Mouse (Mus musculus): ENCODE results near the gene Hepacam.

Gene Hepacam

DNA sequence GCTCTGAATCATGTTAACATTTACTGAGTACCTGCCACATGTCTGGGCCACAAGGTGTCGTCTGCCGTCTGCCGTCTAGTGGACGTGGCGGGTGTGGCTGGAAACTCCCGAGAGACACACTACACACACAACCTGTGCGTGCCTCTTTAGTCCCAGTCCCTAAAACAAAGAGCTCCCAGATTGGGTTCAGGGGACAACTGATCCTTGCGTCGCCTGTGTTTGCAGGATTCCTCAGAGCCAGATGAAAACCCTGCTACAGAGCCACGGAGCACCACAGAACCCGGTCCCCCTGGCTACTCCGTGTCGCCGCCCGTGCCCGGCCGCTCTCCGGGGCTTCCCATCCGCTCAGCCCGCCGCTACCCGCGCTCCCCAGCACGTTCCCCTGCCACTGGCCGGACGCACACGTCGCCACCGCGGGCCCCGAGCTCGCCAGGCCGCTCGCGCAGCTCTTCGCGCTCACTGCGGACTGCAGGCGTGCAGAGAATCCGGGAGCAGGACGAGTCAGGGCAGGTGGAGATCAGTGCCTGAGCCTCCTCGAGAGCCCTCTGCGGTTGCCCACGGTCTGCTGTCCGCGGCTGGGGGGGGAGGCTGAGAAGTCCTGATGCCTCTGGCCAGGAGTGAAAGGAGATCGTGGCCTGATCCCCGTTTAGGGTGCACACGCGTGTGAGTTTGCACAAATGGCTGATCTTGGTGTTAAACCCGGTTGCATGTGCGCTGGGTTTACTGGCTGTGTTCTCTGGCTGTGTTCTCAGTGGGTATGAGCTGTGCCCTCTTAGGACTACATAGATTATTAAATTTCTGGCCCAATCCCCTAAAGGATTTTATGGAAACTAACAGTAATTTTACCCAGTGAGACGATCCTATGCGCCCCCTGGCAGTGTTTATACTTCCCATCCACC lies 17.4 kb downstream of the Hepacam start:
- DNase-seq (ENCODE audit: low read depth, low spot score), result no peak

DNA sequence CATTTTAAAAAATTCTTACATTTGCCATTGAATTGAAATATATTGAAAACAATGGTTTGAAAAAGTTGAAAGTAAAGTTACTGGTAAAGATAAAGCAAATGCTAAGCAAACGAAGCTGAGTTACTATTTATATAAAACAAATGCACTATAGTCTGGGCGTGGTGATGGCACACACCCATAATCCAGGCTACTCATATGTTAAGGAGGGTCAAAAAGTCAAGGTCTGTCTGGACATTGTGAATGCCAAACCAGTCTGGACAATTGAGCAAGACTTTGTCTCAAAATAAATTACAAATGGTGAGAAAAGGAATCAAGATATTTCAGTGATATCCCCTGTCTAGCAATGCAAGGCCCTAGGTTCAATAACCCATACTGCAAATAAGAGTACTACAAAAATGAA lies 23.7 kb downstream of the Hepacam start:
- no peak for DNase-seq (ENCODE audit: low read depth, low spot score)

DNA sequence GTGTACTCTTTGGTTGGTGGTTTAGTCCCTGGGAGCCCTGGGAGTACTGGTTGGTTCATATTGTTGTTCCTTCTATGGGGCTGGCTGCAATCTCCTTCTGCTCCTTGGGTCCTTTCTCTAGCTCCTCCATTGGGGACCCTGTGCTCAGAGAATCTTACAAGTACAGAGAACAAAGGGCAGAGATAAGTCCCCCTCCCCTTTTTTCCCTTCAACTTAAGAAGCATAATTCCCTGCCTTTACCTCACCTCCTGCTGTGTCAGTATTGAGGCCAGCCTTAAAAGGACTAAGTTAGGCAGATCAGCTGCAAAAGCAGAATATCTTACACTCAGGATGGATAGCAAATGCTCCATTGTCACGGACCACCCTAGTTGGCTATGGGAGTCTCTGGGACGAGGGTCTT lies 24.9 kb downstream of the Hepacam start:
- no peak for DNase-seq (ENCODE audit: low read depth, low spot score)

DNA sequence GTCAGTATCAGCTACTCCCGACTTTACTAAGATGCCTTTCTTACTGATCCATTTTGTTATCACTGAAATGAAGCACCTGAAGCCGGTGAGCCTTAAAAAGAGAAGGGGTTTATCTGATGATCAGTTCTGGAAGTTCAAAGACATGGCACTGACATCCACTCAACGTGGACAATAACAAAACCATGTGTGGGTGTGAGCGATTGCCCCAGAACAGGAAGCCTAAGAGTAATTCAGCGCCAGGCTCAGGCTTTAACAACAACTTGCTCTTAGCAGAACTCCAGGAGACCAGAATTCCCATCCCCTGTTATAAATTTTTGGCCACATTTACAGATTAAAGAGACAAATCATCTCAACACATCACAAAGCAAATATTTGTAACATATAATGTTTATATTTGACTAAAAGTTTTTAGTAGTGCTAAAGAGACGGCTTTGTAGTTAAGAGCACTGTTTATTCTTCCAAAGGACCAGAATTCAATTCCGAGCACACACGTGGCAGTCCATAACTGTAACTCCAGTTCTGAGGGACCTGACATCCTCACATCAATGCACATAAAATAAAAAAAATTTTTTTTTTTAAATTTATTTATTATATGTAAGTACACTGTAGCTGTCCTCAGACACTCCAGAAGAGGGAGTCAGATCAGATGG lies 26.5 kb downstream of the Hepacam start:
- no peak for DNase-seq (ENCODE audit: low read depth, low spot score)

DNA sequence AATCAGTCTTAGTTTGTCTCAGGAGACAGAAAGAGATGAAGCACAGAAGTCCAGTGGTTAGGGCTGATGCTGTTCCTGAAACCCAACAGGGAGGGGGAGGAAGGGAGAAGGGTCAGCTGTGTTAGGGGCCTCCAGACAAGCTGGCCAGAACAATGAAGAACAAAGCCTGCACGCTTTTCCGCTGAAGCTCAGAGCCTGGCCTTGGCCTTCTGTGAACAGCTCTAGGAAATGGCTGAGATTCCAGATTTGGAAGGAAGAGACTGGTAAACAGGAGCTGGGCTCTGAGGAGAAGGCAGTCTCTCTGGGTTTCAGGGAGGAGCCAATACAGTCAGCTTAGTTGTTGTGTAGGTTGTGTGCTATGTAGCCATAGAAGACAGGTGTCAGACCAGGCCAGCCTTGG lies 33.4 kb downstream of the Hepacam start:
- no peak for DNase-seq (ENCODE audit: low read depth, low spot score)

DNA sequence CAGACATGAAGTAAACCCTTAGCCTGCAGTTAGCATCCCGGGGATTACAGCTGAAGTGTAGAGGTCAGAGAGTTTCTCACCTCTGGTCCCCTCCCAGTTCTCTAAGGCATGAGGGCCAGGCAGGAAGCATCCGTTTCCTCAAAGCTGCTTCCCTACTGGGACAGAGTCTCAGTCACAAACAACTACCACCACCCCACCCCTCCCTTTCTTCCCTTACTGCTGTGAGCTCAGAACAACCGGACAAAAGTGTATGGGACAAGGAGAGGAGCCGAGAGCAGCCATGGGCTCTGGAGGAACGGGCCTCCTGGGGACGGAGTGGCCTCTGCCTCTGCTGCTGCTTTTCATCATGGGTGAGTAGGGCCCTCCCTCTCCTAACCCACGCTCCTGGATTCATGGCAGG lies 34.7 kb downstream of the Hepacam start, which contains the start of gene Robo4:
Gene Robo4, plus strand, starts transcription at position 96 of the 400 bp plus-strand sequence.
- no peak for DNase-seq (ENCODE audit: low read depth, low spot score)

DNA sequence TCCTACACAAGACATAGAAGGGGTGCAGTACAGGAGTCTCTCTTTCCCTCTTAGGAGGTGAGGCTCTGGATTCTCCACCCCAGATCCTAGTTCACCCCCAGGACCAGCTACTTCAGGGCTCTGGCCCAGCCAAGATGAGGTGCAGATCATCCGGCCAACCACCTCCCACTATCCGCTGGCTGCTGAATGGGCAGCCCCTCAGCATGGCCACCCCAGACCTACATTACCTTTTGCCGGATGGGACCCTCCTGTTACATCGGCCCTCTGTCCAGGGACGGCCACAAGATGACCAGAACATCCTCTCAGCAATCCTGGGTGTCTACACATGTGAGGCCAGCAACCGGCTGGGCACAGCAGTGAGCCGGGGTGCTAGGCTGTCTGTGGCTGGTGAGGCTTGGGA lies 35.4 kb downstream of the Hepacam start:
- DNase-seq (ENCODE audit: low read depth, low spot score), result no peak

DNA sequence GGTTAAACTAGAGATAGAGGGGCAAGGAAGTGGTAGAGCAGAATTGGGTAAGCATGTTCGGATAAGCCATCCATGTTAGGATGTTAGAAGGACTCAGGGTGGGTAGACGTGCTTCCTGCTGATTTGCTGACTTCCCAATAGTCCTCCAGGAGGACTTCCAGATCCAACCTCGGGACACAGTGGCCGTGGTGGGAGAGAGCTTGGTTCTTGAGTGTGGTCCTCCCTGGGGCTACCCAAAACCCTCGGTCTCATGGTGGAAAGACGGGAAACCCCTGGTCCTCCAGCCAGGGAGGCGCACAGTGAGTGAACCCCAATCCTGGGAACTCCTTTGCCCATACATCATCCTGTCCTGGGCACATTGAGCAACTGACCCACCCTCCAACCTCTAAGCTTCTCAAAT lies 35.9 kb downstream of the Hepacam start:
- no peak for DNase-seq (ENCODE audit: low read depth, low spot score)

DNA sequence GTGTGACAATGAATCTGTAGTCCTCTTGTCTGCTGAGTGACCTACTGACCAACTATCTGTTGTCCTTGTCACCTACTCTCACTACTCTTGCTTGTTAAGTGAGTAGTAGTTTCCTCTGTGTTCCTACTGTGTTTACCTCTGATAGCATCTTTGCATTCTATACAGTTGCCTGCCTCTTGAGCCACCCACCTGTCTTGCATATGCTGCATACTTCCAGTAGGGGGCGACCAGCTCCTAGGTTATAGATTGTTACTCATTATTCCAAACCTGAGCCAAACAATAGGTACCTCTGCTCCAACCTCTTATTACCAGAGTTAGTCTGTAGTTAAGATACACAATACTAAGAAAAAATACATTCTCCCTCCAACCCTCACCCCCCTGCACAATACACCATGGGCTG lies 39.2 kb downstream of the Hepacam start:
- no peak for DNase-seq (ENCODE audit: low read depth, low spot score)

DNA sequence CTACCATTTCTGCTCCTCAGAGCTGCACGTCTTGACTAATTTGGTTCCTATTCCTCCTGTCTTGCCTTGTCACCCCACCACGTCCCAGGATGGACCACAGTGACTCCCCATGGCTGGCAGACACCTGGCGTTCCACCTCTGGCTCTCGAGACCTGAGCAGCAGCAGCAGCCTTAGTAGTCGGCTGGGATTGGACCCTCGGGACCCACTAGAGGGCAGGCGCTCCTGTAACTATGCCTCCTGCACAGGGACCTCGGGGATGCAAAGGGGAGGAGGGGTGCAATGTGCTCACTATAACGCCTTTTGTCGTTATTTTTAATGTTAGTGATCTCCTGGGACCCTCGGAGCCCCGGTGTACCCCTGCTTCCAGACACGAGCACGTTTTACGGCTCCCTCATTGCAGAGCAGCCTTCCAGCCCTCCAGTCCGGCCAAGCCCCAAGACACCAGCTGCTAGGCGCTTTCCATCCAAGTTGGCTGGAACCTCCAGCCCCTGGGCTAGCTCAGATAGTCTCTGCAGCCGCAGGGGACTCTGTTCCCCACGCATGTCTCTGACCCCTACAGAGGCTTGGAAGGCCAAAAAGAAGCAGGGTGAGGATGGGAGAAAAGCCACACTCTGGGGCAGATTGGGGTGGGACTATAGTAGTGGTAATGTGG lies 40.8 kb downstream of the Hepacam start:
- DNase-seq (ENCODE audit: low read depth, low spot score), result no peak

DNA sequence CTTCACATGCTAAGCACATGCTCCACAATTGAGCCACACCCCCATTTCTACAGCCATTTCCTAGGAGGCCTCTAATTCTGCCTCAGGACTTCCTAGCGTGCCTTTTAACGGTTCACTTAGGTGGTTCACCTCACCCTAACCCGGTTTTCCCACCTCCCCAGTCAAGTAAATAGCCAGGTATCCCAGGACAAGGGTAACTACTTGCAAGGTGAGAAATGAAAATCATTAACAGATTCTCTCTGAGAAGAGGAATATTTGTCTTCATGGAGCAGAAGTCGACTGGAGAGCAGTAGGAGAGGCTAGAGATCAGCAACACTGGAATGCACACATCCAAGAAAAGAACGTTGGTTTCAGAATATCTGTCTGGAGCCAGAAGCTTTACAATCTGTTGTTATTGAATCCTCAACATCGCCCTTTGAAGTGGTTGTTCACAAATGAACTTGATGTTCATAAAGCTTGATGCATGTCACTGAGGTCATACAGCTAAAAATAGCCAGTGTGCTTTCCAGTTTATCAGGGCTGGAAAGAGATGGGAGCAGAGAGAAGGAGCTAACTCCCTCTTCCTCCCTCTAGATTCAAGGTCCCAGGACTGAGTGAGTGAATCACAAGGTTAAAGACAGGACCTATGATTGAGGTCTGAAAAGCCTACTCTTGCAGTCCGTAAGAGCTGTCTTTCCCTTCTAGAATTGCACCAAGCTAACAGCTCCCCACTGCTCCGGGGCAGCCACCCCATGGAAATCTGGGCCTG lies 42.7 kb downstream of the Hepacam start:
- no peak for DNase-seq (ENCODE audit: low read depth, low spot score)

DNA sequence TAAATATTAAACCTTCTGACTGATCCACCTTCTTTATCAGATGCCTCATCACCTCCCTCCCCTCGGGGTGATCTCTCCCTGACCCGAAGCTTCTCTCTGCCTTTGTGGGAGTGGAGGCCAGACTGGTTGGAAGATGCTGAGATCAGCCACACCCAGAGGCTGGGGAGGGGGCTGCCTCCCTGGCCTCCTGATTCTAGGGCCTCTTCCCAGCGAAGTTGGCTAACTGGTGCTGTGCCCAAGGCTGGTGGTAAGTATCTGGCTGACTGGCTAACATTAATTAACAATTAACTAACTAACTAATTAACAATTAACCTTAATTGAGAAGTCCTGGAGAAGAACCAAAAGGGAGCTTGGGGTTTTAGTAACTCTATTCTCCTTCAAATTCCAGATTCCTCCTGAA lies 45.8 kb downstream of the Hepacam start:
- no peak for DNase-seq (ENCODE audit: low read depth, low spot score)

DNA sequence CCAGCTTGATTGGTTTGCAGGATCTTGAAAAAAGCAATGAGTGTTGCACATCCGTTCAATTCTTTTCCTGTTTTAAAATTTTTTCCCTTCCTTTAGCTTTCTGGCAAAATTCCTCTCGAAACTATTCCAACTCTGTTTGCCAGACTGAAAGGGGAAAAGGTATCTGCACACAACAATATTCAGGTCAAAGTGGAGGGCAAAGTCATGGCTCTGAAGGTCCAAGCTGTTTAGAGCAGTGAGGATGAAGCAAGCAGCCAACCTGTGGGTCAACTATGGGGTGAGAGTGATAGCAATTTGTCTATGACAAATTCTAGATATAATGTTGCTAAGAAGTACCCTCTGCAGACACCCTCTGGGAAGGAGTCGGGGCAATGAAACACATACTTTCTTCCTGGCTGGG lies 47.5 kb downstream of the Hepacam start:
- DNase-seq (ENCODE audit: low read depth, low spot score), result no peak

DNA sequence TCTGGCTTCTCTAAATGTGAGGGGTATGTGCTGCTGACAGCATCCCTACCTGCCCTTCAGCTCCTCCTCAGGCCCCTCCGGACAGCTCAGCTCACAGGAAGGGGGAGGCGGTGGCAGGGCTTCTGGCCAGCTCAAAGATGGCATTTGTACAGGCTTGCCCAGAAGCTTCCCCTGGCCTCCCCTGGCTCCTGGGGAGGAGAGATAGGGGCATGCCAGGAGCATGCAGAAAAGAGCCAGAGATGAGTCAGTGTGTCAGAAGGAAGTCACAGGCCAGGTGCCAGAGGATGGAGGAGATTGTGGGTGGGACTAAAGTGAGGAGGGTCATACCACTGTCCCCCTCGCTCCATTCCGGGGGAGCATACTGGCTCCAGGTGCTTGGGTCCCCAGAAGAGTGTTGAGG lies 51.6 kb downstream of the Hepacam start:
- no peak for DNase-seq (ENCODE audit: low read depth, low spot score)

DNA sequence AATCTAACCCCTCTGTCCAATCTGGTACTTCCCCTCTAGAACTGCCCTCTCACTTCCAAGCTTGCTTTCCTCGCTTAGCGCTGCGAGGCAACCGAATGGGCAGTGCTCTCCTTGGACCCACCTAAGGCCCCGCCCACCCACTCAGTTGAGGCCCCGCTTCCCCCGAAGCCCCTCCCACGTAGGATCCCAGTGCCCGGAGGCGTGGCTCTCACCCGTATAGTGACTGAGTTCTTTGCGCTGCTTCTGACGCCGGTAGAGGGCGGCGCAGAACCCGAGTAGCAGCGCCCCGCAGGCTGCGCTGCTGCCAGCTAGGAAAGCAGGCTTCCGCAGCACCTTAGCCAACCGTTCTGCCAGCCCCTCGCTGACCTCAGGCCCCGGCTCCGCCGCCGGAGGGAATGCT lies 53.5 kb downstream of the Hepacam start:
- peak; percentile 36 for DNase-seq (ENCODE audit: low read depth, low spot score)

DNA sequence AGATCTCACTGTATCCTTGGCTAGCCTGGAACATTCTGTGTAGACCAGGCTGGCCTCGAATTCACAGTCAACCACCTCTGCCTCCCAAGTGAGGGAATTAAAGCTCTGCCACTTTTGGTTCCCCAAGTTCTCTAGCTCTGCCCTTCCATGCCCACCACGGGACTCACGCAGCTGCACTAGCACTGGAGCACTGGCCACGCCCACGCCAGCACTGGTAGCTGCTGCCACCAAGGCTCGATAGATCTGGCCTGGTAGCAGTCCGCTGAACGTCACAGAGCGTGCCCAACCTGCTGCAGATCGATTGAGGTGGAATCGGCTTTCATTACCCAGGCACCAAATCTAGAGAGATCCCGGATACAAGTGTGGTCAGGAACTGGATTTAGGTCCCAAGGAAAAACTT lies 54.1 kb downstream of the Hepacam start:
- no peak for DNase-seq (ENCODE audit: low read depth, low spot score)

DNA sequence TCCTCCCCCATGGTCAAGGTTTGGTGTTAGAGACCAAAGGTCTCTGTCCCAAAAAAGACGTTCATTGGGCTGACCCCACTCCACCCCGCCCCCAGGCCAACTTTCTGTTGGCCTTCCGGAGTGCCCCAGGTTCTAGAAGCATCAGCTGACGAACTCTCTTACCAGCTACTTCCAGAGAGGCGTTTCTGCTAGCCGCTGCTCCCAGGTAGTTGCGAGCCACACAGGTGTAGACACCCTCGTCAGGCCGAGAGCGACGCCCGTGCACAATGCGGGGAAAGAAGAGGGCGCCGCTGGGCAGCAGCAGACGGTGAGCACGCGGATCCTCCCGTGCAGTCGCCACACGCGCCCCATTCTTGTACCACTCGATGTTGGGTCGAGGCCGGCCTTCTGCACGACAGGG lies 62.2 kb downstream of the Hepacam start:
- DNase-seq (ENCODE audit: low read depth, low spot score), result no peak

DNA sequence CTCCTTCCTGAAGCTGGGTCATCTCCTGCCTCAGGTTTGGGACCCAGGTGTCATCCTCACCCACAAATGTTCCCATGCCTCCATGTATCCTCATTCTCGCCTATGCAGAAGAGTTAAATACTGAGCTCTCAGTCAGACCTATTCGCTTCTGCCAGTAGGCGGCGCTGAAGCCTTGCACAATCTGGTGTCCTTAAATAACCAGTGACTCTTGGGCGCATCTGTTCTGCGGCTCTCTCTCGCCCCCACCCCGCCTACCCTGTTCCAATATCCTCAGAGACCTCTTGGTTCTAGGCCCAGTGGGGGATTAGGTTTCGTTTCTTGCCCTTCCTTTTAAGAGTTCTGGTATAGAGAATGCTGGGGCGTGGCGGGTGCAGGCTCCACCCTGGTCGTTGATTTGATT lies 63.4 kb downstream of the Hepacam start:
- peak; percentile 75 for DNase-seq (ENCODE audit: low read depth, low spot score)

DNA sequence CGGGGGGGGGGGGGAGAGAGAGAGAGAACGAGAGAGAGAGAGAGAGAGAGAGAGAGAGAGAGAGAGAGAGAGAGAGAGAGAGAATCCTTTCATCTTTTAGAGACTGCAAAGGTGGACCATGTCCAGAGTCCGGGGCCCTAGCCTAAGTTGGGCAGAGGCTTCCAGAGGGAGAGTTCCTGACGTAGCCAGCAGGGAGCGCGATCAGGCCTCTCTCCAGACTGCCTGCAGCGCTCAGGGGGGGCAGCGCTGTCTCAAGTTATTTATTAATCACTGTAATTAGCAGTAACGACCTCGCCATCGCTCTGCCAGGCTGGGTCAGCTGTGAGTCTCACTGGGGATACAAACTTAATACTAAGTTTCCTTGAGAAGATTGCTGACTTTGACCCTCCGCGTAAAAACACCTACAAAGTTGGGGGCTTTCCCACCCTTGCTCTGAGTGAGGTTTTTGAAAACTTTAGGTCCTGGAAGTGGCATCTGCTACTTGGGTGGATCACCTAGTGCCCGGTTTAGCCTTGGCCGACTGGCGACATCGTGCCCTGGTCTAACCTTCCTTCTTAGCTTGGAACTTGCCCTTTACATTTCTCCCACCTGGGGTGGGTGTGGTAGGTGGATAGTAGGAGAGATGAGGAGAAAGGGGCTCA lies 65.0 kb downstream of the Hepacam start:
- no peak for DNase-seq (ENCODE audit: low read depth, low spot score)

DNA sequence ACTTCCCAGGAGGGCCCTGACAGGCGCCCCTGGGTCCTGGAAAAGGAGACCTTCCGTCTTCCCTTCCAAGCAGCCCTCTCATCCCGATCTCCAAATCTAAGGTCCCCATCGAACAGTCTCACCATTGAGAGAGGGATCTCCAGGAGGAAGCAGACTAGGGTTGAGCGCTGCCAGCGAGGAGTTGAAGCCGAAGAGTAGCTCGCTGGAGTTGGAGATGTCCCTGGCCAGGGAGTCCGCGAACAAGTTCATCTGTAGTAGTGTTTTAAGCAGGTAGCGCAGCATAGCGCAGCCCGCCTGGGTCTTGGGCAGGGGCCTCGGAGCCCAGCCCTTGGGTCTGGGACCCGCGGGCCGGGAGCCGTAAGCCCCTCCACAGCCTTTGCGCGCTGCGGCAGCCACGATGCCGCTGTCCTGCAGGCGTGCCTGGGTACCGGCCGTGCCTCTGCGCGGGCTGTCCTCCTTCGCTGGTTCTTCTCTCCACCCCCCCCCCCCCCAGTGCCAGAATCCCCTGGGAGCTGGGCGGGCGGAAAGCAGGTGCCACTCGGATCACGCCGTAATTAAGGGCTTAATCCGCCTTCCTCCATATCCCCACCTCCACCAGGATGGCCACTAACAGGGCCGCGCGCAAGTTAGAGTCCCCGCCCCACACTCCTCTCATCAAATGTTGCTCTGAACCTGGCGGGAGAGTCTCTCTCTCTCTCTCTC lies 65.7 kb downstream of the Hepacam start, which contains the start of gene Robo3:
Gene Robo3, minus strand, starts transcription at position 527 of the 702 bp plus-strand sequence.
- DNase-seq (ENCODE audit: low read depth, low spot score), result no peak
